Mouse (Mus musculus): Measurements from ENCODE around the gene Esrrg.

Esrrg gene

DNA sequence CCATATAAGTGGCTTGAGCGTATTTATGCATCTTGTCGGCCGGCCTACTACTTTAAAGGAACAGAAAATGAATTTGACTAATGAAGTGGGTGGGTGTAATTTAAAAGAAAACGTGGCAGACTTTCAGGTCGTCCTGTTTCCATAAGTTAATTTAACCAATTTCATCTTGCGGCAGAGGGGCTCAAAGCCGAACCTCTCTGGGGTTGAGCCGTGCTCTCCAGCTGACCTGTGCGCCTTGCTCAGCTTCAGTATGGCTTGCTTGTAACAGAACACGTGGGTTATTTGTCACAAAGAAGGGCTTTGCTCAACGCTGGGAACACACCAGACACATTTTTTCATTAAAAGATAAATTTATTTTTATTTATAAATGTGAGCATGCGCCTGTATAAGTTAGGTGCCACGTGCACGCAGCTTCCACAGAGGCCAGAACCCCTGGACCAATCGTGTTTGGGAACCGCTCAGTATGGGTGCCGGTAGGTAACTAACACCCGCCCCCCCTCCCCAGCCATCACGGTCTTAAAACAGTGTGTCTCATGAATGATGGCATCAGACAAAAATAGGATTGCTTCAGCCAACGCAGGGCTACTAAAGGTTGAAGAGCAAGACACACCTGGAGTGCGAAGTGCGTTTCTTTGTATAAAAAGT is 546.7 kb downstream of the Esrrg start:
- DNase-seq (ENCODE audit: low spot score) = no peak

DNA sequence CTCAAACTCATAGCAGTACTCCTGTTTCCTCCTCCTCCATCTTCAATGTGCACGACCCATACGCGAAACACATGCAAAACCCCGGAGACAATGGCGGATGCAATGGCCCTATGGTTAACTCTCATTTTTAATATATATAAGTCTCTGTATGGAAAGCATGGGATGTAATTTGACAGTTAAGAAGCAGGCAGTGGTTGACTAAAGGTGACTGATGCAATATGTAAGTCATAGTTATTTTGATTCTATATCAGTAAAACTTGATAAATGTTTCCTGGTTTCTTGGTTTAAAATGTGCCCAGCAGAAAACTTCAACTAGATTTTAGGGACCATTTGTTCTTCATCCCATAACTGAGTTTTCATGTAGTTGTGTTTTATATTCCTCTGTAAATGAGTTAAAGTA is 547.9 kb downstream of the Esrrg start:
- no peak for DNase-seq (ENCODE audit: low spot score)

DNA sequence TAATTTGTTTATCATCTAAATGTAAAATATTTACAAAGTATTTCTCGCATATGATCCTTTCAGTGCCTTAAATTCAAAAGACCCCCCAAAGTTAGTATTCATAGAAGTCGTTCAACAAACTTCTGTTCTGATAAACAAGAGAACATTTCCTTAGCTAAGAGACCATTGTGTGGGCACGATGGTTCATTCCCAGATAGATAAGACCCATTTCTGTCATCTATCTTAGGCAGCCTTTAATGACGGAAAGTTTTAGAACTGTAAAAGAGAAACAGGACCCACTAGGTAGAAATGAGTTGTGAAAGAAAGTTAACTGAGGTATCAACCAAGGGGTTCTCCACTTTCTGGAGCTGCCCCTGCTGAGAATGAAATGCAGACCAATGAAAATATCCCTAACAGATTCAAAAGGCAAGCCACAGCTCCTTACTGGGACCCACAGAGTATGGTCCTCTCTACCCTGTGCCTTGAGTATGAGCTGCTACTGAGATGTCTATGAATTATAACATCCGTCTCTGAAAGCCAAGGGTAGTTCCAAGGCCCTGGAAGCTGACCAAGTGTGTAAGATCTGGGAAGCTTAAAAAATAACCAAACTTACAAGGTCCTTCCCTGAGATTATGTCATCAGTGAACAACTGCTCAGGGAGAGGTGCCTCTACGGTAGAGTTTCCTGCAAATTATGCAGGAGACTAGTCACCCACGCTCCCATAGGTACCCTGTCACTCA is 548.8 kb downstream of the Esrrg start:
- no peak for DNase-seq (ENCODE audit: low spot score)

DNA sequence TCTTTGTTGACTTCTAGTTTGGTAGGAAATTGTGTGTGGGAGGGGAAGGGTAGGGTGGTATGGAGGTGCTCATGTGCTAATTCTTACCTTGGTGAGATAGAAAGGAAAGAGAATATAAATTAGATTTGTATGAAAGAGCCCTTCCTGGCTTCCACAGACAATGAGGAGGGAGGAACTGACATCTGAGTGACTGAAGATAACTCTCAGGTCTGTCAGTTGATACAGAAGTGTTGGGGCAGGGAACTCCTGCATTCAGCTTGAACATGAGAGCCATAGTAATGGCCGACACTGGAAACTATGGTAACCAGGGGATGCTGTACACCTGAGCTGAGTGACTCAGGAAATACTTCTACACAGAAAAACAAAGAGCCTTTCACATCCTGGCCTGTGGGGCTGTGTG is 550.1 kb downstream of the Esrrg start:
- no peak for DNase-seq (ENCODE audit: low spot score)

DNA sequence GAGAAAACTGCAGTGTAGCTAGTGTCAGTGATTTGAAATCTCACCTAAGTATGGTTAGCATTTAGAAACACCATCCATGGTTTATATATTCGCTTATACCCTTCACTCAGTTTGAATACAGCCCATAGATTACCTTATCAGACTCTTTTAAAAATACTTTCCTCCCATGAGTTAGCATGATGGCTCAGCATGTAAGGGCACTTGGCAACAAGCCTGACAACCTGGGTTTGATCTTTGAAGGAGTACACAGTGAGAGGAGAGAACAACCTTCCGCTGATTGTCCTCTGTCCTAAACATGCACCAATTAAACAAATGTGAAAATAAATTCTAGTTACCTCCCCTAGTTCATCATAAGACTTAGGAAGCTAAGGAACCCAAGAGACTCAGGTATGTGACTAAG is 550.5 kb downstream of the Esrrg start:
- no peak for DNase-seq (ENCODE audit: low spot score)

DNA sequence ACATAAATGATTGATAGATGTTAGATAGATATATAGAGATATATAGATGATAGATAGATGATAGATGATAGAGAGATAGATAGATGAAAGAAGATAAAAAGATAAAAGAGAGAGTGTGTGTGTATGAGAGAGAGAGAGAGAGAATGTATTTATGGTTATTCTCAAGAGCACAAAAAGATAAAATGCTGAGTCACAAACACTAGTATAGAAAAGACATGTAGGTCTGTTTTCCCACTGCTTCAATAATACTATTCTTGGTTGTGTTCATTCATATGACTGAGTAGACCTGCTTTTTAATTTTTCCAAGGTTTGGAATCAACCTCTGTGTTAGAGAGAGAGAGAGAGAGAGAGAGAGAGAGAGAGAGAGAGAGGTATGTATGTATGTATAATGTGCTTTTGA is 554.5 kb downstream of the Esrrg start:
- DNase-seq (ENCODE audit: low spot score) = no peak

DNA sequence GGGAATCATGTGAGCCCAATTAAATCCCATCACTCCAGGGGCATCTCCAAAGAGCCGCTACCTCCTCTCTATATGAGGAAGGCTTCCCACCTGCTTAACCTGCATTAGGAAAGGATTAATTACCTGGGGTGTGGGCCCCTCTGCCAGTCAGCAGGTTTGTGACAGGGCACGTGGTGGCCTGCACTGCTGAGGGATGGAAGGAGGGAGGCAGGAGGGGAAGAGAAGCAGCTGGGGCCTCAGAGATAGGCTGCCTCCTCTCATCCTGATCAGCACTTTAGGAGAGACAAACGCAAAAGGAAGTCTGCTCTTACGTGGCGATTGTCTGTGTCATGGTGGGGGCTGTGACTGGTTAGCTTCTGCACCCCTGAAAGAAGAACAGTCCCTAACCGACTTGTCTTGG is 555.7 kb downstream of the Esrrg start:
- DNase-seq (ENCODE audit: low spot score) = no peak

DNA sequence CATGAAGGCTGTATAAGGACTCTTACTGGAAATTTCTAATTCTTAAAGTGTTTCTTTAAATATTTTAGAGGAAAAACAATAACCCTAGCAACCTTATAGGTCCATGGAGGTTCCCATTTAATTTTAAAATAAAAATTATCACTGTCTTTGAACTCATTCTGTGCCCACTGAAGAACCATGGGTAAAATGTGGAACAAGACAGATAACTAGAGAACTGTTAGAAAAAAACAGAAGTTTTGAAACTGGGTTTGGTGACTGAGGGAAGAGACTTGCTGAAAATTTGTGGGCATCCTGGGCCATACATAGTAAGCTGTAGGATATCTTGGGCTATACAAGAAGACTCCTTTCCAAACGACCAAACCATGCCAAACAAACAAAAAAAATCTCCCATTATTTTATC is 565.3 kb downstream of the Esrrg start:
- DNase-seq (ENCODE audit: low spot score) = no peak

DNA sequence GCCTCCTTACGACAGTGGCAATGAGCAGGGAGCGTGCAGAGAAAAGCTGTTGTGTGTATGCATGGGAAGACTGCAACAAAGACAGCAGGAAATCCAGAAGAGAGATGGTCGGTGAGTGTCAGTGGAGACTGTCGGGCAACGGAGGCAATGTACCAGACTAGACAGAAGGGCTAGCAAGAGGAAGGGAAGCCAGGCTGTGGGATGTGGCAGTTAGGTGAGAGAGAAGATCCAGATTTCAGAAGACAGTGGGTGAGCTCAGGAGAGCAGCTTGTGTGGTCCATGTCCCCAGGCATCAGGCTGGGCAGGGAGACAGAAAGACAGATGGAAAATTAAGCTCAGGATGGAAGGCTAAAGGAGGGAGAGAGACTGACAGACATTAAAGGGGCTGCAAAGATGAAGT is 574.4 kb downstream of the Esrrg start:
- DNase-seq (ENCODE audit: low spot score) = no peak

DNA sequence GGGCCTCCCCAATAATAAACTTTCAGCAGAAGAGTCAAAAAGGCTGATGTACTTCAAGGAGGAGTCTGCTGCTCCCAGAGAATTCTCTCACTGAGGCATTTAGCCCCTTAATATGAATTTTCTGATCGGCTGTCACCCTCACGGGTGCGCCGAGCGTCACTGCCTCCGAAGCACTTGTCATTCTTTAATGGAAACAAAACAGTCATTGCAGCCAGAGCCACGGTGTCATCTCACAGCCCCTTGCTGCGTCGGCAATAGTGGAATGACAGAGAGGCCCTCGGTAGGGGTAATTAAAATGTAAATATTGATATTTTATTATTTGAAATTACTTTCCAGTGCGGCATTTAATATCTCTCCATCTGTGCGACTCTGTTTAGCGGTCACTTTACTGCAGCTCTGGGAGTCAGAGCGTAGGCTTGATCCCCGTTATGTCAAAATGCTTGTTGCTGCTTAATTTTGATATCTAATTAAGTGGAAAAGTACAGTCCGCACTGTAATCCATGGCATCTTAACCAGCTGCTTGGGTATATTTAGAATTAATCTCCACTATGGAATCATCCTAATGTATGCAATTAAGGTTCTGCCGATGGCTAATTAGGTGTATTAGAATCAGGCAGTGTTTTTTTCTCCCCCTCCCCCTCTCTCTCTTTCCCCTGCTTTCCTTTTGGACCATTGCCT is 578.0 kb downstream of the Esrrg start:
- DNase-seq (ENCODE audit: low spot score) = no peak

DNA sequence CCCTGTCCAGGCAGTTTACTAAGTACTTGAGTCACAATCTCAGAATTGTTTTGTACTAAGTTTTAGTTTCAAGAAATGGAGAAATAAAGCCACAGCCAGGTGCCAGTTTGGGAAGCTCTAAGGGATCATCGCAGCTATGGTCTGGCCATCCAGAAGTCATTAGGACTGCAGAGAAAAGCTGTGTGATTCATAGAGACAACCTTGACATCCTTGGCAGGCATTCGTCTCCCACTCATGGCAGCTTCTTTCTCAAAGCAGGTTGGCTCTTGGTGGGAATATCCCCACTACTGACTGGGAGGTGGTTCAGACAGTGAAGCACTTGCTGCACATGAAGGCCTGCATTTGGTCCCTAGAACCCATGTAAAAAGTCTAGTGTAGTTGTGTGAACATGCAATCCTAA is 584.4 kb downstream of the Esrrg start:
- no peak for DNase-seq (ENCODE audit: low spot score)

DNA sequence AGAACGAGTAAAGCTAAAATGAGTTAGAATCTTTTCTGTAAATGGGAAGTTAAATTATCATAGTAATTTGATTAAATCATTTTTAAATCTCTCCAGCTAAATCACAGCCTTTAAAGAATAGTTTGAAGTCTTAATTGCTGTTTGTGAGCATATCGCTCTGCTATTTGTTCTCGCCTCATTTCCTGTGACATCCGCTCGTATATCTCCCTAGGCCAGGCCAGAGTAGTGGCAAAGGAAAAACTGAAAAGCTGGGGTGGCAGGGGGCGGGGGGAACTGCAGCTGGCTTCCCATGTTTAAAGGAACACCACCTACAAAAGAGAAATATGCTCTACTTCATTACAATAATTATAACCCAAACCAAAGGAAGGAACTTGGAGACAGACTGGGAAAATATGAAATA is 598.8 kb downstream of the Esrrg start:
- no peak for DNase-seq (ENCODE audit: low spot score)

DNA sequence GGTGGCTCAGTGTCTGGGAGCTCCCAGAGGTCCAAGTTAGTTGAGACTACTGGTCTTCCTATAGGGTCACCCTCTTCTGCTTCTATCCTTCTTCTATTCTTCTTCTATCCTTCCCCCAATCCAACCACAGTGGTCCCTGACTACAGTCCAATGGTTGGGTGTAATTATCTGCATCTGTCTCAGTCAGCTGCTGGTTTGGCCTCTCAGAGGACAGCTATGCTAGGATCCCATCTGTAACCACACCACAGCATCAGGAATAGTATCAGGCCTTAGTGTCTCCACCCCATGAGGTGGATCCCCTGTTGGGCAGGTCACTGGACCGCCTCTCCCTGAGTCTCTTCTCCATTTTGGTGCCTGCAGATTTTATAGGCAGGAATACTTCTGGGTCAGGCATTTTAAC is 600.4 kb downstream of the Esrrg start:
- DNase-seq (ENCODE audit: low spot score) = no peak

DNA sequence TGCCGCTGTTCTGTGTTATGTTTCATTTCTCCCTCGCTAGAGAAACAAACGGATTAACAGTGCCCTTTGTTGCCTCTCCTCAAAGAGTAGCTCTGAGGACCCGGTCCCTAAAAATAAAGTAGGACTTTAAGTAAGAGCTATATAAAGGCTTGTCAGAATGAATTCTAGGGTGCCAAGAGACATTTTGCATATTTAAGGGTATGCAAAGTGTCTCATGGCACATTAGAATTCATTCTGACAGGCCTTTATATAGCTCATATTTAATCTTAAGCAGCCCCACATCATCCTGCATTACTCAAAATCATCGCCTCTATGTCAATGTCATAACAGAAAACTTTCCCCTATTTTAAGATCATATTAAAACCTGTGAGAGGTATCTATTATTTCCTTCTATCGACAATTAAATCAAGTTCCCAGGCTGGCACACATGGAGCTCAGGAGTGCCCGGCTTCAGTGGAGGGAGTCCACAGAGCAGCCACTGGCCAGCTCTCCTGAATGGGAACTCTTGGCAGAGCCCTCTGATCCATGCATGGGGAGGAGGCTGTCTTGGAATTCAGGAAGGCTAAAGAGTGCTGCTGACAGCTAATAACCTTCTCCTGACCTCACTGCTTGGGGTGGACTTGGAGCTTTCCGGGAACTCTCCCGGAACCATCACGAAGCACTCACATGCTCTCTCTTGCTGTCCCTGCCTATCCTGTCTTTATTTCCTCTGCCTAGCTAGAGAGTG is 606.5 kb downstream of the Esrrg start:
- peak; percentile 11 for DNase-seq (ENCODE audit: low spot score)

DNA sequence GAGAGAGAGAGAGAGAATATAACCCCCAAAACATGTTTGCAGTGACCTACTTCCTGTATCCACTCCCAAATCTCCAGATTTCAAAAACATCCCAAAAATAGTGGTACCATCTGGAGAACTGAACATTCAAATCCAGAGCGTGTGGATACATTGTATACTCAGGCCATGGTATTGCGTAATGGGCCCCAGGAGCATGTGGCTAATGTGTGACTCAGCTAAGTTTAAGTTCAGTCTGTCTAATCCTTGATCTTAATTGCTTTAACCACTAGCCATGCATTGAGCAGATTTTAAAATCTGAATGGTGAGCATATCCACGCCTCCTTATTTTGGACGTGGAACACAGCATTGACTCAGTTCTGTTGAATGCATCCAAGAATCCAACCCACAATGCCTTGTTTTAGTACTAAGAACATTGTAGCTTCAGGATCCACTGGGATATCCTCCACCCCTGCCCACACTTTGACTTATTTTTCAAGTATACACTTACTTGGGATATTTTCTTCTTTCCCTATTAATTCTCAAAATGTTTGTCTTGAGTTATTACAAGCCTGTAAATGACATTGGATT is 612.7 kb downstream of the Esrrg start:
- no peak for DNase-seq (ENCODE audit: low spot score)

DNA sequence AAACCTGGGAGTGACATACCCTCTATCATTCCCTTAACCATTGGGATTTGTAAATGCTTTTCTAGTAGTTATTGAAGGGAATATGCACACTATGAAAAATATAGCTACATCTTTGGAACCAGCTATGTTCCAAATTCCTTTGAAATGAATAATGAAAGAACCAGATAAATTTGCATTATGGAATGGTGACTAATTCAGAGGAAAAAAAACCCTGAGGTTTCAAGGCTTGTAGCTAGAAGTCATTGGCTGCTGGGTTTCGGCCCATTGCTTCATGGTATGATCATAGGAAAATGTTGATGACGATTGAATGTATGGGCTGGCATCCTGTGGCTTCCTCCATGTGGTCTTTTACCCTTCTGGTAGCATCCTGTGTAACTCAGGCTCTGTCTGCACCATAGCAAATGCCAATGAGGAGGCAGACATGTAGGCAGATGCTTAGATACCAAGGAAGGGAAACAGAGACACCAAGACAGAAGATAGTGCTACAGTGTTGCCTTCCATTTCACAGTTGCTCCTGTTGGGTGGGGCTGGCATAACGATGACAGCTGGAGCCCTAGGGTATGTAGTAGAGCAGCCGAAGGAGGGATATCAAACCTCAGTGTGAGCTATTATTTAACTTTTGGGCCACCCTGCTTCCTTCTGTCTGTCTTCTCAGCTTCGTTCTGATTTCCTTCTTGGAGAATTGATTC is 624.6 kb downstream of the Esrrg start:
- no peak for DNase-seq (ENCODE audit: low spot score)

DNA sequence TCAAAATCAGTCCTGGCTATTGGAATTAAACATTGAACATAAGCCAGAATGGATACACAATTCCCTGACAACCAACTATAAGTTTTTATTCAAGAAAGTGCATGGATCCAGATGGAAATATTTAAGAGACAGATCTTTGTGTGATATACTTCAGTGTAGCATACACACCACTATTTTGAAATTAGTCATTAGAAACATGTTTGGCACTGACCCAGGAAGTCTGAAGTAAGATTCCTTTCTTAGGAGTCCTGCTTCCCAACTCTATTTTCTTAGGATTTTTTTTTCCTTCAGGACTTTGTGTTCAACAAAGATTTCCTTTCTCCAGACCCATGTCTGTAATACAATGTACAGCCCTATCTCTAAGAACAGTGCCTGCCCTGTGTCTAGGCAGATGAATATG is 630.0 kb downstream of the Esrrg start:
- DNase-seq (ENCODE audit: low spot score) = no peak

DNA sequence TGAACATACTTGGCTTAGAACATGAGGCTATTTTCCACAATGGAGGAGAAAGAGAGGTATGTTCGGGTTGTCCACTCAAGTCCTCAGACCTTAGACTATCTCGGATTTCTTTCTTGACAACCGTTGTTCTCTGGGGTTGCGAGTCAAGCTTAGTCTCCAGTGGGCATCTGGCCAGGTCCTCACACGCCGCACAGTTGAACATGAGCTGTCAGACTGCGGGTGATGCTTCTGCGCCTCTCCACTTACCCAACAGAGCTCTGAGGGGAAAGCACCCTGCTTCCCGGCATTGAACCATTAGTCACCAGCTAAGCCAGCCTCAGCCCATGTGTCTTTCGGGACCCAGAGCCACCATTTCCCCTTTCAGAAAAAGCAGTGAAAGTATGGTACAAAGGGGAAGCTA is 633.2 kb downstream of the Esrrg start:
- no peak for DNase-seq (ENCODE audit: low spot score)

DNA sequence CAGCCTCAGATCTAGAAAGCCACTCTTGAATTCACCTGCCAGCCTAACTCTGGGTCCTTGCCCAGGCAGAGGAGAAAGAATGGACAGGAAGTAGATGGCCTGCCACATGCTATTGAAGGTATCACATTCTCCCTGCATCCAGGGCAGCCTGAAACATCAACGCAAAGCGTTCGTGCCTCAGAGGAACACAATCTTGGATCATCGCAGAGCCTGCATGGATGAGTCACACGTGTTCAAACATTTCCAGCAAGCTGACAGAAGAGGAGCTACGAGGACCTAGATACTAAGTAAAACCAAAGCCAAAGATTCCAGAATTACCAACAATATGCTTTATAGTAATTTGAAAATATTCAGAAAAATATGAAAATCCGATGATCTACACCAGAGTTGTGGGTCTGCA is 648.9 kb downstream of the Esrrg start:
- no peak for DNase-seq (ENCODE audit: low spot score)

DNA sequence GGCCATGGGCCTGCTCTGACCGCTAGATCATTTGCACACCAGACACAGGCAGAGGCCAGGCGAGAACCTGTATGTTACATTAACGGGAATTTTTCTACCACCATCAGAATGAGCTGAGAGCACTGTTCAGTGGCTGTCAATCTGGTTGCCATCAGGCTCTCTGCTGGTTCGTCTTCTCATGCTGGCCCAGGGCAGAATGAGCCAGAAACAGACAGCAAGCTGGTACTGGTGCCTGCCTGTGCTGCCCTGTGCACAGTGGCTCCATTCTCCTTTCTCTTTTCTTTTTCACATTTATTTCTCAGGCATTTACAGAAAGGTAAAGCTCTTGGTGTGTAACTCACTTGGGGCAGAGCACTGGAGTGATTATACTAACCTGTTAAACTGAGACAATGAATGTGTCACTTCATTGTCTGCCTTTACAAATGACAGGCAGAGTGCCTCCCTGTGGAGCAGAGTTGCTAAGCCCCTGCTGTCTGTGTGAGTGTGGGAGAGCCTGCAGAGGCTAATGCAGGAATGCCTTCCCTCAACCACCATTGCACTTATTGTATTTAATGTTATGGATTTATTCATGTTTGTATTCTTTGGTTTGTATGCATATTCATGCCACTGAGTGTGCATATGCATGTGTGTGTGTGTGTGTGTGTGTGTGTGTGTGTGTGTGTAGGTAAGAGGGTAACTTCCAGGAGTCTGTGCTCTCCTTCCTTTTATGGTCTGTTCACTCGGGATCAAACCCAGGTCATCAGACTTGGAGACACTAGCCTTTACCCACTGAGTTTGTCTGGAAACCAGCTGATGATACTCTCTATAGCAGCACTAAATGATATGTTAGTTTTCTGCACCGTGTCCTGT is 651.9 kb downstream of the Esrrg start:
- DNase-seq (ENCODE audit: low spot score) = peak; percentile 38

All from embryo, embryonic 10.5 days (tissue).